Mouse (Mus musculus) stomach, postnatal 0 days (tissue): Measurements from ENCODE around the gene Arpin. TPM values are rescaled to one million over a fixed set of nuclear protein-coding genes. Genes with fewer than 3 reads are reported as not detected.

Experiments used
- ATAC-seq: fragments of 200-750 bp; cut with Nextera tagmentation; 2 replicates; pipeline ENCODE4 v1.8.0; 2017; ENCODE audit not compliant: low FRiP score, low TSS enrichment
- DNase-seq: peaks from one replicate; pipeline ENCODE4 v3.0.0-alpha.2; 2016; ENCODE audit warnings: low spot score
- H3K27ac ChIP-seq: fragments of 300-500 bp; sonication (generic); replicated peaks from 2 replicates; pipeline ENCODE4 v1.5.1; 2014; ENCODE audit warnings: mild to moderate bottlenecking, control low read depth
- H3K27me3 ChIP-seq: fragments of 300-500 bp; sonication (generic); 2 replicates; pipeline ENCODE4 v1.6.1; 2014; ENCODE audit warnings: low read length; ENCODE audit not compliant: control insufficient read depth, insufficient read depth
- H3K36me3 ChIP-seq: fragments of 300-500 bp; sonication (generic); 2 replicates; pipeline ENCODE4 v1.6.1; 2014; ENCODE audit warnings: low read length, mixed read lengths; ENCODE audit not compliant: control insufficient read depth, insufficient read depth
- H3K4me1 ChIP-seq: fragments of 300-500 bp; sonication (generic); replicated peaks from 2 replicates; pipeline ENCODE4 v1.6.1; 2014; ENCODE audit warnings: antibody characterized with exemption; ENCODE audit not compliant: control insufficient read depth, insufficient read depth
- H3K4me2 ChIP-seq: fragments of 300-500 bp; sonication (generic); replicated peaks from 2 replicates; pipeline ENCODE4 v1.6.1; 2014; ENCODE audit warnings: low read depth, mild to moderate bottlenecking, control low read depth, moderate library complexity
- H3K4me3 ChIP-seq: fragments of 300-500 bp; sonication (generic); 2 replicates; pipeline ENCODE4 v1.5.1; 2014; ENCODE audit warnings: low read depth, low read length, control low read depth
- H3K9ac ChIP-seq: fragments of 300-500 bp; sonication (generic); 2 replicates; pipeline ENCODE4 v1.6.1; 2014; ENCODE audit warnings: mild to moderate bottlenecking, low read length, control low read depth, mixed read lengths
- H3K9me3 ChIP-seq: fragments of 300-500 bp; sonication (generic); 2 replicates; pipeline ENCODE4 v1.6.1; 2016; ENCODE audit warnings: low read length; ENCODE audit not compliant: control insufficient read depth
- CTCF ChIP-seq: IDR thresholded peaks from 2 replicates; pipeline ENCODE4 v1.5.1; 2016; ENCODE audit warnings: antibody characterized with exemption, low read depth, mild to moderate bottlenecking, moderate library complexity
- EP300 ChIP-seq: optimal IDR thresholded peaks from 2 replicates; pipeline ENCODE3; 2016; ENCODE audit warnings: antibody characterized with exemption
- WGBS: fragments of 180-500 bp; shearing (Covaris S2); extraction: QIAGEN DNeasy Blood & Tissue Kit; methylation state at CpG from one replicate; pipeline ENCODE4 v1.1.7; 2014; 5-methylcytosine and 5-hydroxymethylcytosine counted together
- microRNA-seq: library from miRNA; unstranded; fragments of <30 nt; microRNA quantifications from one replicate; pipeline ENCODE4, GENCODE M21; 2016
- polyA plus RNA-seq: library from polyadenylated mRNA; unstranded; fragments of >200 nt; fragmentation: Nextera tagmentation; extraction: Ambion mirVana; gene quantifications from 2 replicates; pipeline ENCODE4 v1.2.1, GENCODE M21; 2015

The Arpin gene
- polyA plus RNA-seq, 1 experiment from 2014 or later = 34.3 TPM

GRCm38 (mm10) chr7:79878455-79879025 is 56.6 kb downstream of the Arpin start:
- Histone ChIP-seq H3K4me3 (no peak overlapping the region), H3K36me3 (no peaks in the 10 kb centered on the region; the same call in 1 of the 2 replicates), H3K9ac (no peak overlapping the region), H3K9me3 (no peaks in the 10 kb centered on the region), H3K27me3 (no peaks in the 10 kb centered on the region), H3K27ac (no peak overlapping the region), H3K4me1 (no peaks in the 10 kb centered on the region), H3K4me2 (no peak overlapping the region)
- 56% methylated on average over 2 of the region's 2 CpGs for WGBS
- TF ChIP-seq EP300 (no peak), CTCF (no peak)
- ATAC-seq (no peak), DNase-seq (no peak)

Small RNA genes within 50 kb of the gene (microRNA-seq; reads per million reads assigned to microRNA genes)
- gene Gm24541 = not detected

Other genes with a start within 250 kb of the Arpin start
- gene Kif7, start 219.6 kb downstream of the Arpin start, polyA plus RNA-seq = 1.1 and 1.2 TPM in 2 replicates
- gene Plin1, start 202.5 kb downstream of the Arpin start, polyA plus RNA-seq = 0.07 TPM in 1 of 2 replicates, not detected in the other
- gene Pex11a, start 192.2 kb downstream of the Arpin start, polyA plus RNA-seq = 10.3 and 11.5 TPM in 2 replicates
- gene Wdr93, start 192.2 kb downstream of the Arpin start, polyA plus RNA-seq = 0.04 TPM in 1 of 2 replicates, not detected in the other
- gene Mesp1, start 141.6 kb downstream of the Arpin start, polyA plus RNA-seq = not detected in 2 replicates
- 1.5 and 2.5 TPM in 2 replicates for gene Mesp2, start 124.6 kb downstream of the Arpin start, polyA plus RNA-seq
- 31.4 and 36.8 TPM in 2 replicates for gene Anpep, start 74.3 kb downstream of the Arpin start, polyA plus RNA-seq
- 17.7 and 17.8 TPM in 2 replicates for gene Ap3s2, start 14.7 kb downstream of the Arpin start, polyA plus RNA-seq
- gene Zfp710, start 89.5 kb upstream of the Arpin start, polyA plus RNA-seq = 10.3 and 12.0 TPM in 2 replicates
- 288 TPM in 2 replicates for gene Idh2, start 180.0 kb upstream of the Arpin start, polyA plus RNA-seq